Mouse (Mus musculus): Measurements from ENCODE around the gene Kcng4. TPM values are rescaled to one million over a fixed set of nuclear protein-coding genes. Genes with fewer than 3 reads are reported as not detected.
A peak's percentile ranks its signal among the peaks of the same experiment; 100 is the strongest.

Kcng4 gene
- polyA plus RNA-seq, 1 experiment from 2014 or later, result 0.18 TPM

DNA sequence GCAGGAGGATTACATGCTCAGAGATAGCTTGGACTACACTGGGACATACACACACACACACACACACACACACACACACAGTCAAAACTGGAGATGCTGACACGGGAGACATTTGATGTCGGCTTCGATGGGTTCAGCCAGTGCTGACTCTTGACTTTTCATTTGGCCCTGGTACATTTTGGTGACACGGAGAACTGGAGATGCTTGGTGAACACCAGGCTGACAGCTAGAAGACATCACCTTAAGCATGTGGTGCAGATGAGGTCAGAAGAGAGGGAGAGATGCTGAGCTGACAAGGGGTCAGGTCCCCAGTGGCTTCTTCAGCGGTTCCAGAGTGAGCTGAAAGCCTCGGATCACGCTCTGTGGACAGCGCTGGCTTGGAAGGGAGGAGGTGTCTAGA, 12.4 kb downstream of the Kcng4 start:
- Histone ChIP-seq H3K4me3 (ENCODE audit: low read depth, low read length) (no peak overlapping the region), H3K9me3 (ENCODE audit: control insufficient read depth, low read length) (no peaks in the 10 kb centered on the region), H3K27me3 (ENCODE audit: control insufficient read depth, insufficient read depth, low read length) (no peaks in the 10 kb centered on the region), H3K4me1 (ENCODE audit: control insufficient read depth, insufficient read depth, low read length) (peaks cover 2% of the 10 kb centered on the region; the same call in 1 of the 2 replicates), H3K4me2 (no peak overlapping the region), H3K36me3 (ENCODE audit: control insufficient read depth, insufficient read depth, low read length) (no peaks in the 10 kb centered on the region), H3K9ac (ENCODE audit: low read length) (no peak overlapping the region), H3K27ac (ENCODE audit: low read depth, low read length) (no peak overlapping the region)
- no peak for DNase-seq (ENCODE audit: low spot score, missing footprints)
- WGBS, result 90% methylated on average over 8 of the region's 8 CpGs
- ATAC-seq (ENCODE audit: low FRiP score), result no peak

DNA sequence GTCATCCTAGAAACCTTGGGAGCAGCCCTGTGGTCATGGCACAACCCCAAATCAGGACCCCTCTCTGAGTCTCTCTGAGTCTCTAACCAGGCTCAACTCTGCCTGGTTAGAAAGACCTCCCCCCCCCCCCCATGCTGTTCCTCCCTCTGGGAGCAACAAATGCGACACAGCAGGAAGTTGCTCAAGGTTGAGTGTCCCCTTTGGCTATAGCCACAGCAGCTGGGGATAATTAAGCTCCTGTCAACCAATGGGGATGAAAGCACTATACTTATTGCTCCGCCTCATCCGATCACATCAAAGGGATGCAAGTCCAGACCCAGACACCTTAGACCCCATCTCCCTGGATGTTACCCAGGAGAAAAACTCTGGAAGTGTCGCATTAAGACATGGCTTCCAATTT, 12.9 kb downstream of the Kcng4 start:
- no peak overlapping the region for H3K4me3 ChIP-seq (ENCODE audit: low read depth, low read length)
- no peaks in the 10 kb centered on the region for H3K4me1 ChIP-seq (ENCODE audit: control insufficient read depth, insufficient read depth, low read length)
- H3K9me3 ChIP-seq (ENCODE audit: control insufficient read depth, low read length), result no peaks in the 10 kb centered on the region
- 68% methylated on average over 4 of the region's 4 CpGs for WGBS
- no peak overlapping the region for H3K9ac ChIP-seq (ENCODE audit: low read length)
- no peaks in the 10 kb centered on the region for H3K27me3 ChIP-seq (ENCODE audit: control insufficient read depth, insufficient read depth, low read length)
- ATAC-seq (ENCODE audit: low FRiP score), result no peak
- DNase-seq (ENCODE audit: low spot score, missing footprints), result no peak
- no peak overlapping the region for H3K27ac ChIP-seq (ENCODE audit: low read depth, low read length)
- H3K36me3 ChIP-seq (ENCODE audit: control insufficient read depth, insufficient read depth, low read length), result no peaks in the 10 kb centered on the region
- H3K4me2 ChIP-seq, result no peak overlapping the region

DNA sequence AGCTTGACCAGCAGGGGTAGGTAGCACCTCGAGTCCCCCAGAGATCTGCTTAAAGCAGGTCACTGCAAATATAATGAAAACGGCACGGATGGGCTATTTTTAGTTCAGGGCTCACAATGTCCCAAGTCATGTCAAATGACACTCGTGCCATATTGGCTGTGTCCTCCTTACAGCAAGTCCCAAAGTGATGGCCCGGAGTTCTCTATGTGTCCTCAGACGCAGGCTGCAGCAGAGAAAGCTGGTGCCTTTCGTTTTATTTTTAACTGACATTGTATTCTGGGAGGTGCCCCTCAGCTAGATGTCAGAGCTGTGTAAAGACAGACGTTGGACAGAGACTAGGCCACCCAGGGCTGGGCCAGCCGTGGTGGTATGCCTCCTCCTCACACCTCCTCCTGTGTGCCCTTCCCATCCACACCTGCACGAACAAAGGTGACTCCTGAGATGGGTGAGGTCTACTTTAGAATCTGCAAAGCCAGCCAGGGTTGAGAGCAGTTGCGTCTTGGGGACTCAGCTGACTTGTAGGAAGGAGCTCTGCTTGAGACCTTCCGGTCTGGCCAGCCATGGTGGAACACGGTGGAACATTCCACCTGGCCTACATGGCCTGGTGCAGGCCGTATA, 14.5 kb downstream of the Kcng4 start:
- Histone ChIP-seq H3K36me3 (ENCODE audit: control insufficient read depth, insufficient read depth, low read length) (no peaks in the 10 kb centered on the region), H3K27ac (ENCODE audit: low read depth, low read length) (no peak overlapping the region), H3K4me2 (no peak overlapping the region), H3K9me3 (ENCODE audit: control insufficient read depth, low read length) (no peaks in the 10 kb centered on the region), H3K9ac (ENCODE audit: low read length) (no peak overlapping the region), H3K27me3 (ENCODE audit: control insufficient read depth, insufficient read depth, low read length) (no peaks in the 10 kb centered on the region), H3K4me1 (ENCODE audit: control insufficient read depth, insufficient read depth, low read length) (no peaks in the 10 kb centered on the region), H3K4me3 (ENCODE audit: low read depth, low read length) (no peak overlapping the region)
- WGBS, result 85% methylated on average over 14 of the region's 14 CpGs
- ATAC-seq (ENCODE audit: low FRiP score) (no peak), DNase-seq (ENCODE audit: low spot score, missing footprints) (no peak)

DNA sequence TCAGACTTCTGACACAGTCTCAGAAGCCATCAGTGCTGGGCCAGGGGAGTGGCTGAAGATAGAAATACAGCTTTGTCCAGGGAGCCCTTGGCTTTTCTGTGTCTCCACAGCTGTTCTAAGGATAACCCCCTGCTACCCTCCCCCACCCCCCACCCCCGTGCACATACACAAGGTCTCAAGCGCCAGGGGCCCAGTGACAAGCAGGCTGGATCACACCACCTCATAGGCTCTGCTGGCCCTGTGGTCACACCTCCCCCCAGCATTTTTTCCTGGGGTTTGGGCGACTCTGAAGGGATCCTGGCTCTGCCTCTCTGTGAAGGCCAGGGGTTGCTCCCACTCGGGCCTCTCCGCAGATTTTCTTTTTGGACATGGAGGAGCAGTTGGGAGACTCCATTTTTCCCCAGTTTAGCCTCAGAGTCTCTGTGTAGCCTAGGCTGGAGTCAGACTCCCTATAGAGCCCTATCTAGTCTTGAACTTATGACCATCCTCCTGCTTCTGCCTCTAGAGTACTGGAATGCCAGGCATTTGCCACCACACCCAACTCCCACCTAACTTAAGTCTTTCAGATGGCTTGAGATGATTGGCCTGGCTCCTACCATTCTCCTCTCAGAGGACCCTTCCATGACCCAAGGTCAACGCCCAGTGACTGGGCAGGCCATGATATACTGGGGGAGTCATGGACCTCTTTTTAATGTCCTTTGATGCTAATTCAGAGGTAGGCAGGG, 15.2 kb downstream of the Kcng4 start:
- Histone ChIP-seq H3K9ac (ENCODE audit: low read length) (no peak overlapping the region), H3K36me3 (ENCODE audit: control insufficient read depth, insufficient read depth, low read length) (no peaks in the 10 kb centered on the region), H3K4me3 (ENCODE audit: low read depth, low read length) (no peak overlapping the region), H3K27ac (ENCODE audit: low read depth, low read length) (no peak overlapping the region), H3K9me3 (ENCODE audit: control insufficient read depth, low read length) (no peaks in the 10 kb centered on the region), H3K4me1 (ENCODE audit: control insufficient read depth, insufficient read depth, low read length) (no peaks in the 10 kb centered on the region), H3K4me2 (no peak overlapping the region), H3K27me3 (ENCODE audit: control insufficient read depth, insufficient read depth, low read length) (no peaks in the 10 kb centered on the region)
- DNase-seq (ENCODE audit: low spot score, missing footprints) (no peak), ATAC-seq (ENCODE audit: low FRiP score) (no peak)
- 80% methylated on average over 6 of the region's 6 CpGs for WGBS

DNA sequence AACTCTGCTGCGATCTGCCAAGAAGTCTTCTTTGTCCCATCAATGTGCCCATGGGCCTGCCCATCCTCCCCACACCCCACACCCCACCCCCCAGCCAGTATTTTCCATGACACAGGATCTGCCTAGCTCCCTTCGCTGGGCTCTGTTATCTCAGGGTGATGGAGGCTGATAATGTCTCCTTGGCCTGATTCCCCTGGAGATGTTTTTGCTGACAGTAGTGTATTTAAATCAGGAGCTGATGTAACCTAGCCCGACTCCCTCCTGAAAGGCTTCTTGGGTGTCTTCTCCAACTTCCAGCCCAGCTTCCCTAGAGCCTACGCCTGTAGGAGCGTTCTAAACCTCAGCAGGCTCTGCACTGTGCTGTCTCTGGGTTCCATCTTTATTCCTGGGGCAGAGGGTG, 16.6 kb downstream of the Kcng4 start:
- 82% methylated on average over 5 of the region's 5 CpGs for whole genome bisulfite sequencing
- Histone ChIP-seq H3K4me2 (no peak overlapping the region), H3K9me3 (ENCODE audit: control insufficient read depth, low read length) (no peaks in the 10 kb centered on the region), H3K27ac (ENCODE audit: low read depth, low read length) (no peak overlapping the region), H3K9ac (ENCODE audit: low read length) (no peak overlapping the region), H3K36me3 (ENCODE audit: control insufficient read depth, insufficient read depth, low read length) (no peaks in the 10 kb centered on the region), H3K4me3 (ENCODE audit: low read depth, low read length) (no peak overlapping the region), H3K4me1 (ENCODE audit: control insufficient read depth, insufficient read depth, low read length) (no peaks in the 10 kb centered on the region), H3K27me3 (ENCODE audit: control insufficient read depth, insufficient read depth, low read length) (no peaks in the 10 kb centered on the region)
- no peak for ATAC-seq (ENCODE audit: low FRiP score)
- DNase-seq (ENCODE audit: low spot score, missing footprints), result no peak

DNA sequence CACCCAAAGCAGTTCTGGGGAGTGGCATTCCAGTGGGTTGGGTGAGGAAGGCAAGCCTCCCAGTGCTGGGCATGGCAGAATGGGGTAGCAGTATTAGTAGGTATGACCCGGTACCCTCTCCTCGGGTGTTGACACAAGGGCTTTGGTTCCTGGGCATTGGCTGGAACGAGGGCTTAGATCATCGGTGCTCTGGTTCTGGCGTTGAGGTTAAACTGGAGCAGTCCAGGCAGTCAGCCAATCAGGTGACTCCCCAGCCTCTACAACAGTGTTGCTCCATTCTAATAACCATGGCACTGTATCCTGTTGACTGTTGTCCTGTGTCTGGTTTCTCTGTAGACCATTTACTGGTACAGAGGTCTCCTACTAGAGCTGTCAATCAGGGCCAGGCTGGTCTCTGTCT, 17.9 kb downstream of the Kcng4 start:
- Histone ChIP-seq H3K9me3 (ENCODE audit: control insufficient read depth, low read length) (no peaks in the 10 kb centered on the region), H3K27me3 (ENCODE audit: control insufficient read depth, insufficient read depth, low read length) (no peaks in the 10 kb centered on the region), H3K36me3 (ENCODE audit: control insufficient read depth, insufficient read depth, low read length) (no peaks in the 10 kb centered on the region), H3K9ac (ENCODE audit: low read length) (no peak overlapping the region), H3K4me3 (ENCODE audit: low read depth, low read length) (no peak overlapping the region), H3K4me1 (ENCODE audit: control insufficient read depth, insufficient read depth, low read length) (no peaks in the 10 kb centered on the region), H3K27ac (ENCODE audit: low read depth, low read length) (no peak overlapping the region), H3K4me2 (no peak overlapping the region)
- no peak for DNase-seq (ENCODE audit: low spot score, missing footprints)
- no peak for ATAC-seq (ENCODE audit: low FRiP score)
- 86% methylated on average over 5 of the region's 5 CpGs for WGBS

DNA sequence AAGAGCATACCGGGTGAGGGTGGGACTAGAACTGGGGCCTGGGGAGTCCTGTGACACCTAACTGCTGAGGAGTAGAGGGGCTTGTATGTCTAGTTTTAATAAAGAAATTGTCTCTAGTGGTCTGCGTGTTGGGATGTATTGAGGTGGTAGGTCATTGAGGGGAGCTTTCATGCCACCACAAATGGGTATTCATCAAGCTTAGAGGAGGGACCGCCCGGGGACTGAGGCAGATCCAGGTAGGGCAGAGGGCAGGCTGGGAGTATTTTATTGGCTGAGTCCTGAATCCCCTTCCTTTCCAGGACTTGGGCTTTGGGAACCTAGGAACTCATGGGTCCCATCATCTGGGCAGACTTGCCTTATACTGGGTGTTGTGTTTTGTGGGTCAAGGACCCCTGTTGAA, 18.7 kb downstream of the Kcng4 start:
- Histone ChIP-seq H3K4me3 (ENCODE audit: low read depth, low read length) (no peak overlapping the region), H3K9me3 (ENCODE audit: control insufficient read depth, low read length) (no peaks in the 10 kb centered on the region), H3K27ac (ENCODE audit: low read depth, low read length) (no peak overlapping the region), H3K27me3 (ENCODE audit: control insufficient read depth, insufficient read depth, low read length) (no peaks in the 10 kb centered on the region), H3K9ac (ENCODE audit: low read length) (no peak overlapping the region), H3K4me2 (no peak overlapping the region), H3K36me3 (ENCODE audit: control insufficient read depth, insufficient read depth, low read length) (no peaks in the 10 kb centered on the region), H3K4me1 (ENCODE audit: control insufficient read depth, insufficient read depth, low read length) (no peaks in the 10 kb centered on the region)
- ATAC-seq (ENCODE audit: low FRiP score), result no peak
- DNase-seq (ENCODE audit: low spot score, missing footprints), result no peak
- WGBS, result 97% methylated on average over 4 of the region's 4 CpGs

DNA sequence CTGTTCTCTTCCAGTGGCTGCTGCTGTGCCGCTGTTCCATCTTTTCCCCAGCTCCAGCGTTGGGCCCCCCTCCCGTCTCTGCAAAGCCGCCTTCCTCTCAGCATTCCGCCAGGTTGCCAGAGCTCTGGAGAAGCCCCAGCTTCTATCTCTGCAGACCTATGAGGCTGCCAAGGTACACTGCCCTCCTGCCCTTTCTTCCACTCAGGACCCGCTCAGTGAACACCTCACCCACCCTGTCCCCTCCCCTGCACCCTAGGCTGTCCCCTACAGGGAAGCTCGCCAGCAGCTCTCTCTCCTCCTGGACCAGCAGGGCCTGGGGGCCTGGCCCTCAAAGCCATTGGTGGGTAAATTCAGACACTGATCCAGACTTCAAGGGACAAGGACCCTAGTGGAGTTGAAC, 19.1 kb downstream of the Kcng4 start:
- H3K27ac ChIP-seq (ENCODE audit: low read depth, low read length), result no peak overlapping the region
- H3K9me3 ChIP-seq (ENCODE audit: control insufficient read depth, low read length), result no peaks in the 10 kb centered on the region
- DNase-seq (ENCODE audit: low spot score, missing footprints) (no peak), ATAC-seq (ENCODE audit: low FRiP score) (no peak)
- 81% methylated on average over 7 of the region's 7 CpGs for WGBS
- no peaks in the 10 kb centered on the region for H3K4me1 ChIP-seq (ENCODE audit: control insufficient read depth, insufficient read depth, low read length)
- H3K27me3 ChIP-seq (ENCODE audit: control insufficient read depth, insufficient read depth, low read length), result no peaks in the 10 kb centered on the region
- H3K4me2 ChIP-seq, result no peak overlapping the region
- H3K36me3 ChIP-seq (ENCODE audit: control insufficient read depth, insufficient read depth, low read length), result no peaks in the 10 kb centered on the region
- H3K4me3 ChIP-seq (ENCODE audit: low read depth, low read length), result no peak overlapping the region
- H3K9ac ChIP-seq (ENCODE audit: low read length), result no peak overlapping the region

DNA sequence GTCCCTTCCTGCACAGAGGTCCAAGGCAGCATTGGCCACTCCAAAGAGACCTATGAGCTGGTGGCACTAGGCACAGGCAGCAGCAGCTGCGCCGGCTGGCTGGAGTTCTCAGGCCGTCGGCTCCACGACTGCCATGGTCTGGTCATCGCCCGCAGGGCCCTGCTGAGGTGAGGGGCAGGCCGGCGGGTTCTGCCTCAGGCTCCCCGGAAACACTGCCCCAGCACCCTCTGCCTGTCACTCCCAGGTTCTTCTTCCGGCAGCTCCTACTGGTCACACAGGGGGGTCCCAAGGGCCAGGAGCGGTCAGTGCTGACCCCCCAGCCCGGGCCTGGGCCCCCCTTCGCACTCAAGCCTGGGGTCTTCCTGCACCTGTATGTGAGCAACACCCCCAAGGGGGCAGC, 20.4 kb downstream of the Kcng4 start:
- H3K9me3 ChIP-seq (ENCODE audit: control insufficient read depth, low read length), result no peaks in the 10 kb centered on the region
- H3K36me3 ChIP-seq (ENCODE audit: control insufficient read depth, insufficient read depth, low read length), result no peaks in the 10 kb centered on the region
- no peak overlapping the region for H3K4me3 ChIP-seq (ENCODE audit: low read depth, low read length)
- ATAC-seq (ENCODE audit: low FRiP score) (0 out of 2 replicates have a peak, but pooled peaks have one; percentile 24), DNase-seq (ENCODE audit: low spot score, missing footprints) (no peak)
- WGBS, result 70% methylated on average over 14 of the region's 14 CpGs
- no peaks in the 10 kb centered on the region for H3K4me1 ChIP-seq (ENCODE audit: control insufficient read depth, insufficient read depth, low read length)
- H3K27me3 ChIP-seq (ENCODE audit: control insufficient read depth, insufficient read depth, low read length), result no peaks in the 10 kb centered on the region
- H3K4me2 ChIP-seq, result no peak overlapping the region
- H3K27ac ChIP-seq (ENCODE audit: low read depth, low read length), result no peak overlapping the region
- H3K9ac ChIP-seq (ENCODE audit: low read length), result no peak overlapping the region; the same call in 1 of the 2 replicates
